Mouse (Mus musculus): ENCODE results near the gene Mob3c. TPM values are rescaled to one million over a fixed set of nuclear protein-coding genes. Genes with fewer than 3 reads are reported as not detected.

The Mob3c gene
- 1 to 10 TPM; 2.1 to 2.2 TPM for total RNA-seq (2021)
- long read RNA-seq, experiment 1, partial matches to known transcripts: 0 of 4 reads
- long read RNA-seq, experiment 1, other reads (novel, unspliced or antisense): 0 of 4 reads
- long read RNA-seq, experiment 2, partial matches to known transcripts: 2 of 4 reads
- long read RNA-seq, experiment 2, other reads (novel, unspliced or antisense): 1 of 4 reads

DNA sequence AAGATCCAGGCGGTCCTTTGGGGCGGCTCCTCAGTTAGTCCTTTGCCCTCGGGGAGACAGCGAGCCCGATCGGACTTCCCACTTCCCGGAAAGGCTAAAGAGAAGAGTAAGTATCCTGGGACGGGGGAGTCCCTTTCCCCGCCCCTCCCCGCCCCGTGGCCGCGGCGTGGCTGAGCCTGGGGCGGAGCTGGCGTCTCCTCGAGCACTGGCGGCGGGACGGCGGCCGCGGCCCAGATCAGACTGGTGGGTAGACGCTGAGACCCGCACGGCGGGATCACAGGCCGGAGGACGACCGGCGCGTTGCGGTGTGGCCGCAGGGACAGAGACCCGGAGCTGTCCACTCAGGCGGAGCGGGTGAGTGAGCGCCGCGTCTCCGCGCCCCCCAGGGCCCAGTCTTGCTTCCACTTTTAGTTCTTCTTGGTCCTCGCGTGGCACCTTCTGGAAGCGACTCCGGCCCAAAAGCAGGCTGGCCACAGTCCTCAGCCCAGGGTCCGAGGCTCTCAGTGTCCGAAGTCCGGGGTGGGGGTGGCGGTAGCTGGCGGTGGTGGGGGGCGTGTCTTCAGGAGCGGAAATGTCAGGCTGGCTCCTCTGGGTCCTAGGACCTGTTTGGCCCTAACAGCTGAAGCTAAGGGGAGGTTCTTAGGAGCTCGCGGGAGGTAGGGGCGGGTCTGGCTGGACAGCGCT lies at the start of gene Mob3c:
Gene Mob3c, plus strand, starts transcription at position 205 of the 684 bp plus-strand sequence.
- peak; percentile 82 for DNase-seq (ENCODE audit: low spot score)

DNA sequence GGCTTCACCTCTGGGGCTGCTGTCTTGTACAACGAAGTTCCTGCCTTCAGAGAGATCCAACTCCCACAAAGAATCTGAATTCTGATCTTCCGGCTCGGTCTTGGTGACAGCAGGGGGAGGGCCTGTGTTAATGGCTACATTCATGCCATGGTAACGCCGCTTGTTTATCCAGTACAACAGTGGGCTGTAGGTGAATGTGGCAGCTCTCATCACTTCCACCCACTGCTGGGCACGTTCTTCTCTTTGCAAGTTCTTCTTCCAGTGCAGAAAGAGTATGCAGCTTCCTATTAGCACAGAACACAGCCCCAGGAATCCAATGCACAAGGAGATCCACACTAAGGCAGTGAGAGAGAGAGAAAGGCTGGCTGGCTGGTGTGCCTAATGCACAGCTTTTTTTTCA lies 47.6 kb upstream of the Mob3c start:
- DNase-seq (ENCODE audit: low spot score): no peak

DNA sequence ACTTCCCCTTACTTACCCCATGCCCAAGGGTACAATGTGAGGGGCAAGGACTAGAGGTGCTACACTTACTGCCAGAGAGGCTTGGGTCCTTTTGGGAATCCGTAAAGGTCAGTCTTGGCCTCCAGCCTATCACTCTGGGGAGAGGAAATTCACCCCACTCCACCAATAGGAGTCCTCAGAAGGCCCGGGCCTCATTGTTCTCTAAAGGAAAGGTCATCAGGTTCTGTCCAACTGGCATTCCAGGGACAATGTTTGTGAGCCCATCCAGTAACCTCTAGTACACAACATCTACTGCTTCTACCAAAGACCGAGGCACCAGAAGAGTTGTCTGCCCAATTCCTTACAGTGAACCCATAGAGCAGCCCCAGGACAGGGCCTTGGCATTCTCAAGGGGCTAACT lies 47.0 kb upstream of the Mob3c start, which contains the start of gene Tex38:
Gene Tex38, minus strand, starts transcription at position 101 of the 400 bp plus-strand sequence.
- DNase-seq (ENCODE audit: low spot score): no peak

DNA sequence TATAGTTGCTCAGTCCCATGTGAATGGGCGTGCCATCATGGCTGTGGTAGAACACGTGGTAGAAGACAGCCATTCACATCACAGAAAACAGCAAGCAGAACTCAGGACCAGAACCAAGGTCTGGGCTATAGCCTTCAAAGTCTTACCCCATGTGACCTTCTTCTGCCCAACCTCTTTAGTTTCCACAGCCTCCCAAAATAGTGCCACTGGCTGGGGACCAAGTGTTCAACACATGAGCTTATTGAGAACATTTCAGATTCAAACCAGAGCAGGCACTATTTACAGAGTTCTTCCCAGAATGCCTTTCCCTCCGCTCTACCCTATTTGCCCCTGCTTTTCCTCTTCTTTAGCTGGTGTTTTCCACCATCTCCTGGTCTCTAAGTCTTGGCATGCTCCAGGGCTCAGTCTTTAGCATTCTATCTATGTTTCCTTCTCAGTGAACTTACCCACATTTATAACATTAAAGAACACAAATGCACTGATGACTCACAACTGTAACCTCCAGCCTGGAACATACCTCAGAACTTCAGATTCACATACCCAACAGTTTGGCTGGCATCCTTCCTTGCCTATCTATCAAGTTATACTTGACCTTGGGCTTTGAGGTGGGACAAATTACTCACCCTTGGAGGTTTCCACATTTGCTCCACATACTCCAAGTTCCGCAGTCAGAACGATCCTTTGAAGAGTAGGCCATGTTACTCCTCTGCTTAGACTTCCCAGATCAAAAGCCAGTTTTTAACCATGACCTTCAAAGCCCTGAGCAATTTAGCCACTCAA lies 45.7 kb upstream of the Mob3c start:
- DNase-seq (ENCODE audit: low spot score): peak; percentile 32

DNA sequence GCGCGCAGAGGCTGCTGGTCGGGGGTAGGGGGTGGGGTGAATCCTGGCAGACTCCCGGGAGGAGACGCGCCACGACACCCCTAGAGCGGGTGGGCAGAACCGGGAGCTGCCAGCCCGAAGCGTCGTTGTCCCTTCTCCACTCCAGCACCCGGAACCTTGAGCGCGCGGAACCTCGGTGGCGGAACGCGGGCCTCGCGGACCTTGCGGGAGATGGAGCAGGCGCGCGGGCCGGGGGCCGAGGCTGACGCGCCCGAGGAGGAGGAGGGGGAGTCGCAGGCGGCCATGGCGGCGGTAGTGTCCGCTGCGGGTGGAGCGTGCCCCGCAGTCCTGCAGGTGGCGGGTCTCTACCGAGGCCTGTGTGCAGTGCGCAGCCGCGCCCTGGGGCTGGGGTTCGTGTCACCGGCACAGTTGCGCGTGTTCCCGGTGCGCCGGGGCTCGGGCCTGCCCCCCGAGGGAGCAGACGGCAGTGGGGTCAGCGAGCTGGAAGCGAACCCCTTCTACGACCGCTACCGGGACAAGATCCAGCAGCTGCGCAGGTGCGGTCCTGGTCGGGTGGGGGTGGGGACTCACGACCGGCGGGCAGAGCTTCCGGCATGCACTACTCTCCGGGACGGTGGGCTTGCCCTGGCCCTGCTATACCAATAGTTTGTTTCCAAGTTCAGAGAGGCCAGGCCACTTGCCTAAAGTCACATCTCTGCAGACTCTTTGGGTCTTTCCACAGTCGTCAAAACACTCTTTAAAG lies 43.0 kb upstream of the Mob3c start, which contains the start of gene Atpaf1:
Gene Atpaf1, plus strand, starts transcription at position 44 of the 742 bp plus-strand sequence.
- peak; percentile 69 for DNase-seq (ENCODE audit: low spot score)

DNA sequence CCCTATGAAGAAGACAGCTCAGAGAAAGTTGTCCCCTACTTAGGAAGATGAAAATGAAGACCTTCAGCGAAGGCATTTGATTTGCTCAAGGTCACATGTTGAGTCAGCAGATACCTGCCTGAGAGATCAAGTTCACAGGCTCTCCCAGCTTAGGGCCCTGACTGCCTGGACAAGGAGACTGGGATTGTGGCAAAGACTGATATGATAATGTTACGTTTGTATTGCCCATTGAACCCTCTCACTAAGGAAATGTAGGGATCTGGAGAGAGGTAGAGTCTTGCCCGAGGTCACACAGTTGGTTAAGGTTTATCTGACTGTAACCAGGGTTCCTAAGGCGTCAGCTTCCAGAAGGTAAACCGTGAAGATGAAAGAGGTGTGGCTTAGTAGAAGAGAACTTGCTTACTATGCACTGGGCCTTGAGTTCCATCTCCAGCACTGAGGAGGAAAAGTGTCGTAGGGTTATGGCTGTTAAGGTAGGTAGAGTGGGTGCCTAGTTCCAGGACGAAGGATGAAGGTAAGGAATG lies 42.3 kb upstream of the Mob3c start:
- peak; percentile 22 for DNase-seq (ENCODE audit: low spot score)

DNA sequence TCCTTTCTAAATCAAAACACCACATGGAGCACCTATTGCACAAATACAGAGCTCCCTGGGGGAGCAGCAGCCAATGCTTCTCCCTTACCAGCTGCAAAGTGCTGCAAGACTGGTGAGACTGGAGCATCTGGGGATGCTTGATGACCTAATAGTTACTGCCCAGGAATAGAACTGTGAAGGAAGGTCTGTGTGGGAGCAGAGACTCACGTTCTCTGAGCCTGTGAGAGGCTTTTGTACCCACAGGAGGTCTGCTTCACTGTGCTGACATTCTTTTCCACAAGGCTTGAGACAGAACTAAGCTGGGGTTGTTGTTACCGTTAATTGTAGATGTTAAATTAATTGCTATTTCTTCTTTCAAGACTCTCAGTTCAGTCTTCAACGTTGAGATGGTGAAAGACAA lies 37.0 kb upstream of the Mob3c start:
- no peak for DNase-seq (ENCODE audit: low spot score)

DNA sequence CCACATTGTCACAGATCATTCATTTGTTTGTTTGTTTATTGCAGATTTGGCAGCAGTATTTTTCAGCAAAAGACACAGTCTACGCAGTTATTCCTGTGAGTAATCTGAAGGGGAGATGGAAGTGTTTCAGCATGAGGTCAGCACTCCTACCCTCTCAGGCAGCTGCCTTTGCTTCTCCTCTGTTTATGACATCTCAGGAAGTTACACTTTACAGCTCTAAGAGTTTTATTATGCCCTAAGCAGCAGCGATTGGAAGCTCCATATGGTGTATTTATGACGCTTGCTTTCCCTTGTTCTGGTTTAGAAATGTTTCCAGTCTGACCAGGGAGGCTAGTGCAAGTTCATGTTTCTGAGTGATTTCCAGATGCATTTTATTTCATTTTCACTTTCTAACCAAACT lies 32.5 kb upstream of the Mob3c start:
- no peak for DNase-seq (ENCODE audit: low spot score)

DNA sequence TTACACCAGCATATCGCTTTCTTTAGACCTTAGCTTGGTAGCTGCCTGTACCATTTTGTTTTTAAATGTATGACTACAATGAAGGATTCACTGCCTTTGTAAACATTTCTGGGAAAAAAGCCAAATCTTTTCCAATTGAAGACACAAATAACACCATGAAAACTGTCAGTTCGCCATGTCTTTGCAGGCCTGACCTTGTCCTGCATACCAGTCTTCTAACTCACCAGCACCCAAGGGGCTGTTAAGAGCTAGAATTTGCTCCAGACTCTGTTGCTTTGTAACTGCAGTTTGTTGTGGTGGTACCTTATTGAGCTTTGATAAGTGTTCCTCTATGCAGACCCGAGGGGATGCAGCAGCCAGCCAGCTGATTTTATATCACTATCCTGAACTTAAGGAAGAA lies 27.9 kb upstream of the Mob3c start:
- no peak for DNase-seq (ENCODE audit: low spot score)

DNA sequence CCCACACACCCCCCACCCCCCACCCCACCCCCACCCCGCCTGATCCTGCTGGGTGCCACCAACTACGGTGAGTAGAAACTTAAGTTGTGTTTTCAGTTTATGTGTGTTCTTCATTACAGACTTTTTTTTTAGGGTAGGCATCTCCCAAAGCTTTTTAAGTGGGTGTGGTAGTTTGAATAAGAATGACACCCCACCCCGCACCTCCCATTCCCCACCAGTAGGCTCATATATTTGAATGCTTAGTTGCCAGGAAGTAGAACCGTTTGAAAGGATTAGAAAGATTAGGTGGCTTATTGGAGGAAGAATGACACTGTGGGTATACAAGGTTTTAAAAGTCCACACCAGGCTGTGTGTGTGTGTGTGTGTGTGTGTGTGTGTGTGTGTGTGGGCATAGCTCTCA lies 15.6 kb upstream of the Mob3c start:
- no peak for DNase-seq (ENCODE audit: low spot score)

DNA sequence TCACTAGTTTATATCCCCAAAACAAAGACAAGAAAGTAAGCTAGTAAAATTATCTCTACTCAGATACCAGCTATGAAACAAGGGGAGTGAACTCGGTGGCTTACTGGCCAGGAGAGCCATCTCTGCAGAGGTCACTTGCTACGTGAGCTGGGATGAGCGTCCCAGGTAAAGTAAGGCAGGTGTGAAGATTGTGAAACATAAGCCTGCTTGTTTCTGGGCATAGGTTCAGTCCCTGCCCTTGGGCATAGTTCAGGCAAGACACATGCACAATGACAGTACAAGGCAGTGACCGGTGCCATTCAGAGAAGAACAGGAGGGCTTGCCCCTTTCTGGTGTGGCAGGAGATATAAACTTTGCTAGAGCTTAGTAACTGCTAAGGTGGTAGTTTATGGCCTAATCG lies 12.3 kb upstream of the Mob3c start:
- no peak for DNase-seq (ENCODE audit: low spot score)

DNA sequence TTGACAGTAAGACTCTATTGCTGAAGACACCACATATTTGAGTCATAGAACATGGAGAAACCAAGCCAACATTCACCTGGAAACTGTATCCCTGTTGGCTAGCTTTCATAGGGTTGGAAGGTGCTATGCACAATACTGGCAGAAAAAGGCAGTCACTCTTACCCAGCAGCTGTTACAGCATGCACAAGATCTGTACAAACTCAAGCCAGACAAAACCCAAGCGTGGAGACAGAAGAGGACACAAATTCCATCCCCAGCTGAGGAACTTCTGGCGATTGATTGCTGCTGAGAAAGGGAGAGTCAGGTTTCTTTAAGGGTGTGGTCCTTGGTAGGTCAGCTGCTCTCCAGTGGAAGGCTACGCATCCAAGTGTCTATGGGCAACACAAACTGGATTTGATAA lies 7.7 kb upstream of the Mob3c start:
- DNase-seq (ENCODE audit: low spot score): no peak

DNA sequence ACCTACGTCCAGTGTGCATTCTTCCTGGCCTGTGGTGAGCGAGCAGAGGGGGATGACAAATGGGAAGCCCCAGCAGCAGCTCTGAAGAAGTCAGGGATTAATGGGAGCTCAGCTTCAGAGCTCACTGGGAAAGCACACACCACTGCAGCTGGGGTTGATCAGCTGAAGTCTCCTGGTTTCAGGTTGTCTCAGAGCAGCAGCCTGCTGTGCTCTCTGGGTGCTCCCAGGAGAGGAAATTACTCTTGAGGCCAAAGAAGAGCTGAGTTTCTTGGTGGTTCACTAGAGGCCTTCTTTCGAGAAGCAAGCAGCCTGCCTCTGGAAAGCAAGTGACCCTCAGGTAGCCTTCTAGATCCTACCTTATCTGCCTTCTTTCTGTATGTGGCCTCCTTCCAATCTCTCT lies 6.9 kb upstream of the Mob3c start:
- DNase-seq (ENCODE audit: low spot score): no peak

DNA sequence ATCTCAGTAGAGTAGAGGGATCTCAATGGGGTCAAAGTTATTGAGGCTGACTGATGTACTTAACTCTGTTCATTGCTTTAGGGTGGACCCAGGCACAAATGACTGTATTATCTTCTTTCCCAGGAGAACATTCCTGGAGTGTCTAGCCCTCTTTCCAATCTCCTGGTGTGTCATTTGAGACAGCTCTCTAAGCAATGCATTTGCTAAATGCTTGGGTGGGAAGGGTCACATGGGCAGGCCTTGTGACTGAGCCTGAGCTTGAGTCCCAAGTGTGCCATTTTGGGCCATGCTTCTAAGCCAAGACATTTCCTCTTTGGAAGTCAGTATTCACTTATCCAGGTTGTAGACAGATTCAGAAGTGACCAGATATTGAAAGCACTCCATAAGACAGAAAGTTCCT lies 6.5 kb upstream of the Mob3c start:
- DNase-seq (ENCODE audit: low spot score): no peak

DNA sequence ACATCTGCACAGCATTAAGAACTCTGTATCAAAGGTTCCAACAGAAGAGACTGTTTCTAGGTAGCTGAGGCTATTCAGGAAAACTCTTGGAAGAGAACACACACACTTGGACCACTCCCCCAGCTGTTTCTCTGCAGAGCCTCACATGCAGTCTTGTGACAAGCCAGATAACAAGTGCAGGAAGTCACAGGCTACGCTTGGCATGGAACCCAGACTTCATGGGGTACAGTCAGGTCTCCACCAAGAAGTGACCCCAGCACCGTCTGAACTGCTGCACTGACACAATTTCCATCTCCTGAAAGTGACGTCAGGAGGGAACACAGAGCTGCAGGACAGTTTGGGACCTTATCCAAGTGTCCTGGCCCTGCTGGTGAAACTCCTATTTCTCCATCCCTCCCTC lies 6.0 kb upstream of the Mob3c start:
- no peak for DNase-seq (ENCODE audit: low spot score)

DNA sequence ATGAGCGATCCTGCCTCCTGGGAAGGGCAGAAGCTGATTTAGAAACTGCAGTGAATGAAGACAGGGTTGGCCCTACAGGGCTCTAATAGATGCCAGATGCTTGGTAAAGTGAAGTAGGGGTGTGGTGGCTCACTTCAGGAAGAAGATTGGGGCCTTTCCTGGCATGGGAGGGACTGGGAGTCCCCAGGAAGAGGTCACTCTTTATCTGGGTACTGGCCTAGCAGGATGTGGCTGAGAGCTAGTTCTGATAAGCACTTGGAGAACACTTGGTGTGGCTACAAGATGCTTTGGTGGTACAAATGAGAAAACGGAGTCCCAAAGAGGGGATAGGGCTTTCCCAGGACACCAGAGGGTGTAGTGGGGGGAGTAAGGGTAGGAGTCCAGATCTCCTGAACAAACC lies 3.7 kb upstream of the Mob3c start:
- no peak for DNase-seq (ENCODE audit: low spot score)

DNA sequence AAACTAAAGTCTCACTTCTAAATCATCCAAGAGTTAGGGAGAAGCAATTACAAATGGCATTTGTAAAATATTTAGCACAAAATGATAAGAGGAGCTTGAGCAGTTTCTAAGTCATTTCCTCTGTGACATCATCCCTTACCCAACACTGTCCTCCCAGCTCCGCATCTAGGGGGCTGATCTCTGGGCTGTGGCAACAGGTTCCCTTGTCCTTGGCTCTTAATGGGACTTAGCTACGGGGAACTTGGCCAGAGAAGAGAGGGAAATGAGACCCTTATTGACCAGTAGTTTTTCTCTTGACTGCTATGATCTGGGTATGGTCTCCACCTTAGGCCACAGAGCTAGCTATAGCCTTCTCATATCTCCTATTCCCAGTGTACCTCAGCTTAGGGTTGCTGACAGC lies 2.6 kb upstream of the Mob3c start:
- no peak for DNase-seq (ENCODE audit: low spot score)

DNA sequence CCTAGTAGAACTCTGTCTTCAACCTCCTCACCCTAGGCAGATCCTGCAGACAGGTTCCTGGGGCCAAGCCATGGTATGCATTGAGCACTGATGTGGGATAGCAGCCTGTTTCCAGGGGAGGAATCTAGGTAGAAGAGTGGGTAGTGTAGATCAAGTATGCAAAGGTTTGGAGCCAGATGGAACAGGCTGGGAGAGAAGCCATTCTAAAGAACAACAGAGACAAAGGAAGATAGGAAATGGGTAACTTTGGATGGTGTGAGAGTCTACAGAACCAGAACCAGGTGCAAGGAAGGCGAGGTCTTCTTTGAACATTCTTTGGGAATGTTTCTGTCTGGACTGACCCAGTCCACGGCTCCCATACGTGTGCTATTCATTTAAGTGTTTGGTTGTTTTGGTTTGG lies 826 bp upstream of the Mob3c start:
- DNase-seq (ENCODE audit: low spot score): no peak

DNA sequence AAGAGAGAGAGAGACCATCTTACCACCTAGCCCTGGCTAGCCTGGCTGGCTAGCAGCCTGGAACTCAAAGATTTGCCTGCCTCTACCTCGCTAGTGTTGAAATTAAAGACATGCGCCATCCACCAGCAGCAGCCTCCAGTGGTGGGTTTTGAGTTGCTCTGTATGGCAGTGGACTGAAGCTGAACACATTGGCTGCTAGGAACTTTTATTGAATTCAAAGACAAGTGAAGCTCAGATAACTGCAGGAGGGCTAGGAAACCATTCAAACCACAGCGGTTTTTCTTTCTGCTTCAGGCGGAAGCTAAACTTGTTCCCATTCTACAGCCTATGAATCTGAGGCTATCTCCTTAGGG lies 381 bp upstream of the Mob3c start:
- DNase-seq (ENCODE audit: low spot score): no peak

DNA sequence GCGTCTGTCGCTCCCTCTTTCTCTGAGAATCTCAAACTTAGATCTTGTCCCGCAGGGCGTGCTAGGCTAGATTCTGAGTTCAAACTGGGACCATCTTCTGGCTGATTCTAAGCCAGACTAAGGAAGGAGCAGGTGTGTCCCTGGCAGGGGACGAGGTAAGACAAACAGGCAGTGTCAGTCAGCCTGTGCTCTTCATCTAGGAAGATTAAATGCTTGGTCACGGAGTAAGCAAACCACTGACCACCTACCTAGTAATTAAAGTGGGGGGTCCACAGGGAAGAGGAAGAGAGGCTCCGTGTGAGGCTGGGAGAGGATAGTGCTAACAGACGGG lies 645 bp downstream of the Mob3c start:
- no peak for DNase-seq (ENCODE audit: low spot score)

DNA sequence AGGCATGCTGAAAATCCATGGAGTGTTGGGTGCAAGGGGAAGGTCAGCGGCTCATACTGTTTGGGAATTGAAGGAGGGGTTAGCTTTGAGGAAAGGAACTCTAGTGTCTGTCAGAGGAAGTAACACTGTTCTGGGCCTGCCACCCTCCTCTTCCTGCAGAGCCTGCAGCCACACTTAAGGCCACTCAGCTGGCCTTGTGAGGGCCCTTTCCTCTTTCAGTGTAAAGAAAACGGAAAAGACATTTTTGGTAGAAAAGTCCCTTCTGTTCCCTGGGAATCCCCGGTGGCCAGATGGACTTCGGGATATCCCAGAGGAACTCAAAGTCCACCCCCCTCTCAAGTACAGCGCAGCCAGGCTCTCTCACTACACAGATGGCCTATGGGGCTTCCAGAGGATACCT lies 2.6 kb downstream of the Mob3c start:
- no peak for DNase-seq (ENCODE audit: low spot score)

DNA sequence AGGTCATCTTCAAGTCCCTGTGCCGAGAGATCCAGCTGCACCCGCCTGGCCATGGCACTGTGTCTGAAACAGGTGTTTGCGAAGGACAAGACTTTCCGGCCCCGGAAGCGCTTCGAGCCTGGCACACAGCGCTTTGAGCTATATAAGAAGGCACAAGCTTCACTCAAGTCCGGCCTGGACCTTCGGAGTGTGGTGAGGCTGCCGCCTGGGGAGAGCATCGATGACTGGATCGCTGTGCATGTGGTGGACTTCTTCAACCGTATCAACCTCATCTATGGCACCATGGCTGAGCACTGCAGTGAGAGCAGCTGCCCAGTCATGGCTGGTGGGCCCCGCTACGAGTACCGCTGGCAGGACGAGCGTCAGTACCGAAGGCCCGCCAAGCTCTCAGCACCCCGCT lies 3.3 kb downstream of the Mob3c start:
- DNase-seq (ENCODE audit: low spot score): no peak

Data from gastrocnemius, adult 18-20 months (tissue).